Mouse (Mus musculus) limb, embryonic 10.5 days (tissue): Measurements from ENCODE around the gene 1110004F10Rik. TPM values are rescaled to one million over a fixed set of nuclear protein-coding genes. Genes with fewer than 3 reads are reported as not detected.

ENCODE experiments used
- DNase-seq: peaks from one replicate; pipeline ENCODE4 v3.0.0-alpha.2; 2017; ENCODE audit warnings: low spot score
- H3K27ac ChIP-seq: fragments of 300-500 bp; sonication (generic); 2 replicates; pipeline ENCODE4 v1.5.1; 2016; ENCODE audit warnings: mild to moderate bottlenecking
- H3K27me3 ChIP-seq: fragments of 300-500 bp; sonication (generic); 2 replicates; pipeline ENCODE4 v1.6.1; 2016; ENCODE audit warnings: low read depth, mild to moderate bottlenecking; ENCODE audit not compliant: poor library complexity, severe bottlenecking
- H3K36me3 ChIP-seq: fragments of 300-500 bp; sonication (generic); 2 replicates; pipeline ENCODE4 v1.6.1; 2016; ENCODE audit warnings: mild to moderate bottlenecking, moderate library complexity
- H3K4me1 ChIP-seq: fragments of 300-500 bp; sonication (generic); 2 replicates; pipeline ENCODE4 v1.6.1; 2016
- H3K4me3 ChIP-seq: fragments of 300-500 bp; sonication (generic); 2 replicates; pipeline ENCODE4 v1.5.1; 2016; ENCODE audit warnings: mild to moderate bottlenecking, moderate library complexity
- H3K9me3 ChIP-seq: fragments of 300-500 bp; sonication (generic); replicated peaks from 2 replicates; pipeline ENCODE4 v1.6.1; 2016; ENCODE audit warnings: mild to moderate bottlenecking
- WGBS: fragments of 180-500 bp; shearing (Covaris S2); methylation state at CpG from one replicate; pipeline ENCODE4 v1.1.7; 2016; 5-methylcytosine and 5-hydroxymethylcytosine counted together
- polyA plus RNA-seq: library from polyadenylated mRNA; unstranded; fragments of >200 nt; fragmentation: Nextera tagmentation; extraction: Ambion mirVana; gene quantifications from 2 replicates; pipeline ENCODE4 v1.2.1, GENCODE M21; 2016

The 1110004F10Rik gene
- 329 and 347 TPM in 2 replicates for polyA plus RNA-seq

- Histone ChIP-seq H3K4me3 (peak within 1 kb of the TSS; percentile 62), H3K27me3 (peaks cover 76% of the 10 kb centered on the region), H3K27ac (peak within 1 kb of the TSS; percentile 75), H3K4me1 (peaks cover 48% of the 10 kb centered on the region), H3K9me3 (no peaks in the 10 kb centered on the region), H3K36me3 (no peaks in the 10 kb centered on the region)
- WGBS: under 1% methylated on average over 11 of the region's 11 CpGs
- DNase-seq: peak; percentile 61
Observed at GRCm38 (mm10) chr7:116039196-116039537, at the start of gene 1110004F10Rik. TSS of gene 1110004F10Rik (plus strand) at chr7:116039397.

DNA sequence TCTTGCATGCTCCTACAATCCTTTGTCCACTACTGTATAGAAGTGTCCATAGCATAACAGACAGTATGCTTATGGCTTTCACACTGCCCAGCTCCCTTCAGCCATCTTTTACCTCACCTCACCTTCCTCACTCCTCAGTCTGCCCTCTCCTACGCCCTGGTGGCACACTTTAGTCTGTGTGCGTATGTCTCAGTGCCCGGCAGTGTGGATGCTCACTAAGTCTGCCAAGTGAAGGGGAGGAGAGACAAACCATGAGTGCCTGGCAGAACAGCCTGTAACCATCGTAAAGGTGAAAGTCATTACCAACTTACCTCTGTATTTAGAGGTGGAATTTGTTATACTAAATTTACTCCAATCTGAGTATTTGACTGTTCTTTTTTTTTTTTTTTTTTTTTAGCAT, 36.5 kb upstream of the 1110004F10Rik start:
- 94% methylated on average over 4 of the region's 4 CpGs for WGBS
- DNase-seq: no peak
- no peaks in the 10 kb centered on the region for H3K36me3 ChIP-seq
- no peaks in the 10 kb centered on the region for H3K9me3 ChIP-seq
- 0 out of 2 replicates have a peak, but pooled peaks cover 3% of the 10 kb centered on the region for H3K4me1 ChIP-seq
- H3K27me3 ChIP-seq: no peaks in the 10 kb centered on the region
- H3K27ac ChIP-seq: no peak overlapping the region
- H3K4me3 ChIP-seq: no peak overlapping the region

- Histone ChIP-seq H3K27ac (peak overlapping the region; percentile 96), H3K27me3 (peaks cover 36% of the 10 kb centered on the region), H3K9me3 (no peaks in the 10 kb centered on the region), H3K36me3 (no peaks in the 10 kb centered on the region), H3K4me1 (peaks cover 50% of the 10 kb centered on the region), H3K4me3 (peak overlapping the region; percentile 75)
- WGBS: 31% methylated on average over 3 of the region's 3 CpGs
- DNase-seq: peak; percentile 47
Observed at GRCm38 (mm10) chr7:116029991-116030390, 9.2 kb upstream of the 1110004F10Rik start.

- peak overlapping the region; percentile 75 for H3K4me3 ChIP-seq
- H3K27ac ChIP-seq: peak overlapping the region; percentile 96
- H3K27me3 ChIP-seq: peaks cover 44% of the 10 kb centered on the region
- no peaks in the 10 kb centered on the region for H3K9me3 ChIP-seq
- 4% methylated on average over 26 of the region's 26 CpGs for WGBS
- H3K4me1 ChIP-seq: peaks cover 51% of the 10 kb centered on the region
- DNase-seq: peak; percentile 75
- H3K36me3 ChIP-seq: no peaks in the 10 kb centered on the region
Observed at GRCm38 (mm10) chr7:116030597-116031387, 8.4 kb upstream of the 1110004F10Rik start.

DNA sequence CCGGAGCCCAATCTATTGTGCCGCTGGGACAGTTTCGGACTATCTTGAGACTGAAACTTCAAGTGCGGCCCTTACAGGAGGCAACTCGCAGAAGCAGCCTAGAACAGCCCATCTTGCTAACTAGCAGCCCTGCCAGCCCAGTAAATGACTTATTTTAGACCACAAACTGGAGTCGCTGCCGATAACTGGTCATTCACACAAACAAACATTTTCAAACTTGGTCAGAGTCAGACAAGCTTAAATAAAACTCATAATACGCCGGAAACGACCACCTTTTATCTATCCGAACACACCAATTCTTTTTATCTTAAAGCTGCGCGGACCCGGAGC, 7.8 kb upstream of the 1110004F10Rik start:
- Histone ChIP-seq H3K27me3 (peaks cover 49% of the 10 kb centered on the region), H3K4me3 (peak overlapping the region; percentile 75), H3K36me3 (no peaks in the 10 kb centered on the region), H3K9me3 (no peaks in the 10 kb centered on the region), H3K4me1 (peaks cover 51% of the 10 kb centered on the region), H3K27ac (peak overlapping the region; percentile 96)
- under 1% methylated on average over 14 of the region's 14 CpGs for WGBS
- no peak for DNase-seq

- peak overlapping the region; percentile 96 for H3K27ac ChIP-seq
- H3K36me3 ChIP-seq: no peaks in the 10 kb centered on the region
- H3K4me3 ChIP-seq: peak overlapping the region; percentile 75
- no peaks in the 10 kb centered on the region for H3K9me3 ChIP-seq
- peaks cover 55% of the 10 kb centered on the region for H3K27me3 ChIP-seq
- under 1% methylated on average over 65 of the region's 65 CpGs for WGBS
- peaks cover 51% of the 10 kb centered on the region for H3K4me1 ChIP-seq
- DNase-seq: peak; percentile 84
Observed at GRCm38 (mm10) chr7:116031718-116032595, 7.2 kb upstream of the 1110004F10Rik start.

- under 1% methylated on average over 11 of the region's 11 CpGs for WGBS
- peak overlapping the region; percentile 96 for H3K27ac ChIP-seq
- peaks cover 57% of the 10 kb centered on the region for H3K4me1 ChIP-seq
- peaks cover 63% of the 10 kb centered on the region for H3K27me3 ChIP-seq
- no peaks in the 10 kb centered on the region for H3K9me3 ChIP-seq
- H3K36me3 ChIP-seq: no peaks in the 10 kb centered on the region
- peak; percentile 80 for DNase-seq
- H3K4me3 ChIP-seq: peak overlapping the region; percentile 75
Observed at GRCm38 (mm10) chr7:116032596-116033307, 6.4 kb upstream of the 1110004F10Rik start.

DNA sequence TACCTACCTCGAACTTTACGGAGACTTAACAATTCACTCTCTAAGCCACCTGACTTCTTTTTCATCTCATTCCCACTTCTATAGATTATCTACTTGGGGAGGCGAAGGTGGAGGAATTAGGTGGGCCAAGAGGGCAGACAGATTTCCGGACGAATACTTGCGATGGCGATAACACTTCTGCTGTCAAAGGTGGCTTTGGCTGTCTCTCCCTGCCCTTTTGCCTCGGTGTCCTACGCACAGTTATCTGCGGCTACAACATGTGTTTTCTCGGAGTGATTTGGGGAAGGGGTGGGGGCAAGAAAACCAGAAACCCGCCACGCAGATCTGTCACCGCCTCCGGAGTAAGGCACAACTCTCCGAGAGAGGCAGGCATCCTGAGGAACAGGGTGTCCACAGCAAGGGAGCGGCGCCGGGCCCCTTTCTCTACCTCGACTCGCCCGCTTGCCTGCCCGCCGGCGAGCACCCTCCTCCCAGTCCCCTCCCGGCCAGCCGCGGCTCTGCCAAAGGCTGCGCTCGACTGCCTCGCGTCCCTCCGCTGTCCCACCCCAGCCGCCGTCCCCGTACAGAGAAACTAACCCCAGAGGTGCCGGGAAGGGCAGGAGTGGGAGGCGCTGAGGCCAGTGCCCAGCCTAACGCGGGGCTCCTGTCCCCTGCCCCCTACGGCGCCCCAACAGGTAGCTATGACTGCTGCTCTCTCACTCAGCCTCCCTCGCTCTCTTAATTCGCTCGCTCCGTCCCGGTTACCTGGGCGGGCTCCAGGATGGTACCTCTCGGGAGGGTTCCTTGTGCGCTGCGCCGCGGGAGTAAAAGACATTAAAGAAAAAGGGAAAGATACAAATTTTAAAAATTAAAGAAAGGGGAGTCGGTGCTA, 5.6 kb upstream of the 1110004F10Rik start:
- peak overlapping the region; percentile 96 for H3K27ac ChIP-seq
- no peaks in the 10 kb centered on the region for H3K9me3 ChIP-seq
- peaks cover 72% of the 10 kb centered on the region for H3K27me3 ChIP-seq
- WGBS: under 1% methylated on average over 54 of the region's 54 CpGs
- peaks cover 65% of the 10 kb centered on the region for H3K4me1 ChIP-seq
- H3K36me3 ChIP-seq: no peaks in the 10 kb centered on the region
- H3K4me3 ChIP-seq: peak overlapping the region; percentile 75
- DNase-seq: peak; percentile 81

GRCm38 (mm10) chr7:116034282-116034758, 4.9 kb upstream of the 1110004F10Rik start:
- H3K4me3 ChIP-seq: peak overlapping the region; percentile 75
- WGBS: under 1% methylated on average over 25 of the region's 25 CpGs
- H3K9me3 ChIP-seq: no peaks in the 10 kb centered on the region
- H3K27ac ChIP-seq: peak overlapping the region; percentile 96
- DNase-seq: peak; percentile 82
- no peaks in the 10 kb centered on the region for H3K36me3 ChIP-seq
- peaks cover 73% of the 10 kb centered on the region for H3K4me1 ChIP-seq
- H3K27me3 ChIP-seq: peaks cover 75% of the 10 kb centered on the region

- H3K4me1 ChIP-seq: peaks cover 75% of the 10 kb centered on the region
Observed at GRCm38 (mm10) chr7:116035504-116035903, 3.7 kb upstream of the 1110004F10Rik start.

GRCm38 (mm10) chr7:116036591-116037555, 2.3 kb upstream of the 1110004F10Rik start:
- Histone ChIP-seq H3K4me1 (peaks cover 64% of the 10 kb centered on the region), H3K9me3 (no peaks in the 10 kb centered on the region), H3K27ac (peak overlapping the region; percentile 56; the same call in 1 of the 2 replicates), H3K36me3 (no peaks in the 10 kb centered on the region), H3K4me3 (peak overlapping the region; percentile 62; the same call in 1 of the 2 replicates), H3K27me3 (peaks cover 80% of the 10 kb centered on the region)
- 13% methylated on average over 18 of the region's 18 CpGs for WGBS
- DNase-seq: peak; percentile 54

More at GRCm38 (mm10) chr7:116035504-116035903, 3.7 kb upstream of the 1110004F10Rik start:
- Histone ChIP-seq H3K27me3 (peaks cover 70% of the 10 kb centered on the region), H3K27ac (no peak overlapping the region), H3K9me3 (no peaks in the 10 kb centered on the region), H3K4me3 (no peak overlapping the region; the same call in 1 of the 2 replicates), H3K36me3 (no peaks in the 10 kb centered on the region)
- no peak for DNase-seq
- WGBS: 36% methylated on average over 4 of the region's 4 CpGs
